Mouse (Mus musculus) pancreas, adult 10 weeks (tissue): ENCODE data around the gene Mafk. TPM values are rescaled to one million over a fixed set of nuclear protein-coding genes. Genes with fewer than 3 reads are reported as not detected.

Experiments used
- polyA plus RNA-seq: library from polyadenylated mRNA; stranded (reverse); fragments of 350-450 nt; fragmentation: Illumina TruSeq; extraction: RNeasy Lipid Tissue Mini Kit (QIAGEN cat#74804); gene quantifications from one replicate; pipeline ENCODE4 v1.2.3, GENCODE M21; 2015; ENCODE audit warnings: low read depth, low replicate concordance; ENCODE audit not compliant: insufficient read depth

Gene Mafk
- 7.3 TPM for polyA plus RNA-seq

GRCm38 (mm10) chr5:139791227-139792158 is at the start of gene Mafk:
Mafk (plus strand) TSS chr5:139791513.

GRCm38 (mm10) chr5:139775216-139775926 is 15.9 kb upstream of the Mafk start, which contains the start of gene Ints1:
Ints1 (minus strand) TSS chr5:139775674.

GRCm38 (mm10) chr5:139819538-139820181 is 28.3 kb downstream of the Mafk start, which contains the start of gene Tmem184a:
Tmem184a (minus strand) TSS chr5:139819917.

GRCm38 (mm10) chr5:139826357-139827055 is 35.2 kb downstream of the Mafk start, which contains the start of the genes Gm26938 and Psmg3:
Gm26938 (minus strand) TSS chr5:139826407.
Psmg3 (minus strand) TSS chr5:139826885.

Other genes starting within 250 kb of the Mafk start
- gene Uncx, start 248.0 kb upstream of the Mafk start, polyA plus RNA-seq = not detected
- gene Micall2, start 55.2 kb upstream of the Mafk start, polyA plus RNA-seq = 0.96 TPM
- 12.3 TPM for gene Ints1, start 15.8 kb upstream of the Mafk start, polyA plus RNA-seq
- 14.9 TPM for gene Tmem184a, start 28.4 kb downstream of the Mafk start, polyA plus RNA-seq
- gene Gm26938, start 34.9 kb downstream of the Mafk start, polyA plus RNA-seq = not detected
- 5.9 TPM for gene Psmg3, start 35.4 kb downstream of the Mafk start, polyA plus RNA-seq
- not detected for gene Elfn1, start 116.4 kb downstream of the Mafk start, polyA plus RNA-seq